Mouse (Mus musculus): Measurements from ENCODE around the gene Gpr137.
A peak's percentile ranks its signal among the peaks of the same experiment; 100 is the strongest.

The Gpr137 gene

DNA sequence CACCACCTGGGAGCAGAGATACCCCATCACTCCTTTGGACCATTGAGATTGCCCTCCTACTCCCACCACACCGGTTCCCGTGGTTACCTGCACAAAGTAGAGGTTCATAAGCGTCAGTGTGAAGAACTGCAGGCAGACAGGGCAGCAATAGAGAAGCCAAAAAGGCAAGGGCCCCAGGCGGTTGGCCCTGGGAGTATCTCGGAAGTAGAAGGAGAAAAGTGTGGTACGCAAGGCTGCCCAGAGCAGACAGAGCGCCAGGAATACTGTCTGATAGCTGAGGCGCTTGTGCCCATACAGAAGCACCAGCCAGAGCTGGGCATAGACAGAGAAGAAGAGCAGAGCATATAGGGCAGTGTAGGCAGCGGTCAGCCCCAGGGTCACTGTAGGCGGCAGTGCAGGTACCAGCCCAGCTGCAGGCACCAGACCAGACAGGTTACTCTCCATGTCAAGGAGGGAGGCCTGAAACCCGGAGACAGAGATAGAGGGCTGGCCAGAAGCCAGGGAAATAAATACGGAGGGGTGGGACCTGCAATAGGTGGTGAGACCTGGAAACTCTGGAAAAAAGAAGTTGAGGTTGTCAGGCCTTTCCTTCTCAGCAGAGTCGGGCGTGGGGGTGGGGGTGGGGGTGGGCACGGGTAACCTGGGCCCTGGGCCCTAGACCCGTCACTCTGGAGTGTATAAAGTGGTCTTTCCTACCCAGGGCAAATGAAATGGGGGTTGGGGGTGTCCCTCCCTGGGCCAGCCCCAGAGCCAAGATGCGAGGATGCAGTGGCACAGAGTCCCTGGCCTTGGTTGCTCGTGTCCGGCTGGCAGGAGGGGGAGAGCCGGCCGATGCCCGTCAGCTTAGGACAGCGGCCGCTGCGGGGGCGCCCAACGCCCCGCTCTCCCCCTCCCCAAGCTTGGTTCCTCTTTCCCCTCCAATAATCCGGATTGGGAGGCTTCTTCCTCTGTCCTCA lies 1.6 kb downstream of the Gpr137 start:
- DNase-seq: peak in 1 of 2 experiments; percentile 45

DNA sequence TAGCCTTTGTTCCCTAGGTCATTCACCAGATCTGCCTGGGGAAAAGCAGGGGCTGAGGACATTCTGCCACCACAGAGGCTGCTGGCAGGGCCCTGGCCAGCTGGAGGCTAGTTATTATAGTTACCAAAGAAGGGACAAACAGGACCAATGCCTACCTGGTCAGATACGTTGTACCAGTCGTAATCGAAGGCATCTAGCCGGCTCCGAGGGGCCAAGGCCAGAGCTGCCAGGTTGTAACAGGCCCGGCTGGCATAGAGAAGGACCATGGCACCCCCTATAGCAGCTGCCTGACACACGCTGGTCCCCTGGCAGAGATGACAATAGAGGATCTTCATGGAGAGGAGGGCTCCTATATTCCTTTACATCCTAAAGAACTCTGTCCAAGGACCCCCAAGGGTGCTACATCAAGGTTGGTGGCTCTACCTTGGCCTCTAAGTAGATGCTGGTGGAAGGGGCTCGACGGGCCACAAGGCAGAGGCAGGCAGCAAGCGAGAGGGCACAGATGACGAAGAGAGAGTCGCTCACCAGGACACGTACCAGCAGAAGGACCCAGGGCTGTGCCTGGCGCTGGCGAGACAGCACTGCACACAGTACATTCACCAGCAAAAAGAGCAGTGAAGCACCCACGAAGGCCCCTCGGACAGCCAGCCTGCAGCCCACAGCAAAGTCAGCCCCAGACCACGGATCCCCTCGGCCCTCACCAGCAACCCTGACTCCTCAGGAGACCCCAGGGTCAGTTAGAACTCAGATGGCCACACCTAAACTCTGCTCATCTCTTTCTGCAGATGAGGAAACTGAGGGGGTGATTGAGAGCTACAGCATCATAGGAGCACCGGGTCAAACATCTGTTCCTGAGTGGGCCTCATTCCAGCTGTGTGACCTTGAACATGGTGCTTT lies 2.9 kb downstream of the Gpr137 start:
- DNase-seq: no peak

DNA sequence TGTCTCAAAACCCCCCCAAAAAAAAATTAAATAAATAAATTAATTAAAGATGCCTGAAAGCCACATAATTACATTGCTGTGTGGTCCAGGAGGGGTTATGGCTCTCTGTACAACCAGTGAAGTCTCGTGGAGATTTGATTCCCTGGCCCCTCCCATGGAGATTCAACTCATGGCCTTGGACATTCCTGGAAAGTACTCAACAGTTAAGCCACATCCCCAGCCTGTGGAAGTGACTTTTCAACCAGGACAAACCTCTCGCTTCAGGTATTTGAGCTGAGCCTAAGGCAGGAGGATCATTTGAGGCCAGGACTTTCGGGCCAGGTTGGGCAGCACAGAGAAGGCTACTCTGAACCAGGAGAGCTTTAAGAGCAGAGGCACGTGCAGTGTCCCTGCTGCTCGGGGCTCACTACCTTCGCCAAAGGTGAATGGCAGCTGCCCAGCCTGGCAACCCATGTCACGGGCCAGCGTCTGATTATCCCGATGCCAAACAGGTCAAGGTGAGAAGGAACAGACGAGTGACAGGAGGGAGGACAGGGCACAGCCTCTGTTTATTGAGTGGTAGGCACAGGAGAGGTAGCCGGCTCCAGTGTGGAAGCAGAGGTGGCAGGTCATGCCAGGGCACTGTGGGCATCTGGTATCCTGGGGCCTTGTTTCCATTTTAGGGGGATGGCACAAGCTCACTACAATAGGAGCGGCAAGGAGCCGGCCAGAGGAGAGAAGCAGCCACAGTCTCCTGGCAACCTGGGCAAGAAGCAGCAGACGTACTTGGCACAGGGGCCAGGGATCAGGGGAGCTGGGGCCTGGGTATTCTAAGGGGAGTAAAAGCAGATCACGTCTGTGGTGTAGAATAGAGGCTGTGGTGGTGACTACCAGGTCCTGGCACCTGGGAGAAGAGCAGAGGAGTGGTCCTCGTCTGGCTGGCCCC lies 4.5 kb downstream of the Gpr137 start:
- DNase-seq: no peak

DNA sequence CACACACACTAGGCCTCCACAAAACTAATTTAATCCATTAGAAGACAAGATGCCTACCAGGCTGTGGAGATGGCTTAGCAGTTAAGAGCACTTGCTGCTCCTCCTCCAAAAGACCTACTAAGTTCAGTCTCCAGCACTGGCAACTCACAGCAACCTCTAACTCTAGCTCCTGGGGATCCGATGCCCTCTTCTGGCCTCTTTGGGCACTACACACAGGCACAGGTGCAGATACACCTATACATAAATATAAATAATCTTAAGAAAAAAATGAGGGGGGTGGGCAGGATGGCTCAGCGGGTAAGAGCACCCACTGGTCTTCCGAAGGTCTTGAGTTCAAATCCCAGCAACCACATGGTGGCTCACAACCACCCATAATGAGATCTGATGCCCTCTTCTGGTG lies 6.0 kb downstream of the Gpr137 start:
- no peak for DNase-seq

DNA sequence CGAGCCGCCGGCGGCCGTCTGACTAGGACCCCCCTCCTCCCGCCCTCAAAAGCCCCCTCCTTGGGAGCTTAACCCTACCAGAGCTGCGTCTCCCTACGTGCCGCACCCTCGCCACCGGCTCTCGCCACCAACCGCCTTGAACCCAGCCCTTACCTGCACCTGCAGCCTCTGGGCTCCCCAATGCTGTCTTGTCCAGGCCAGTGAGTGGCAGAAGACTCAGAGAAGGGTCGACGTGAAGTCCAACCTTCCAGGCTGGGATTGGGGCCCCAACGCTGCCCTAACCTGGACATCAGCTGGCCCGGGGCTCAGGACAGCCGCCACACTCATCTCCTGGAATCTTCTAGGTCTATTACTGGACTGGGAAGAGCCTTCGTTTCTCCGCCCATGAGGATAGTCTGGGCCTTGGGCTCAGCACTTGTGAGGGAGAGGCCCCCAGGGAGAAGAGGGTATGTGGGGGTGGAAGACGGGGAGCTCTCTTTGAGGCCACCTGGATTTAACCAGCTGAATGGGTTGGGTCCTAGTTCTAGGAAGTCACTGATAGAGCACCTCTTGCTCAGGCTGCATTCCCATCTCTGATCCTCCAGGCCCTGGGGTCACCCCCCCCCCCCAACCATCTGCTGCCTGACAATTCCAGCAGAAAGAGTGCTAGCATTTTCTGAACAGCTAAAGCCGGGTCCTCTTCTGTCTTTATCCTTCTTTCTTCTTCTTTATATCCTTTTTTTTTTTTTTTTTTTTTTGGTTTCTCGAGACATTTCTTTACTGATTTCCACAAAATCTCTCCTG lies 7.9 kb downstream of the Gpr137 start, which contains the start of gene Kcnk4:
TSS of gene Kcnk4 (minus strand) at position 321 of the 783 bp plus-strand sequence.
- DNase-seq: no peak

DNA sequence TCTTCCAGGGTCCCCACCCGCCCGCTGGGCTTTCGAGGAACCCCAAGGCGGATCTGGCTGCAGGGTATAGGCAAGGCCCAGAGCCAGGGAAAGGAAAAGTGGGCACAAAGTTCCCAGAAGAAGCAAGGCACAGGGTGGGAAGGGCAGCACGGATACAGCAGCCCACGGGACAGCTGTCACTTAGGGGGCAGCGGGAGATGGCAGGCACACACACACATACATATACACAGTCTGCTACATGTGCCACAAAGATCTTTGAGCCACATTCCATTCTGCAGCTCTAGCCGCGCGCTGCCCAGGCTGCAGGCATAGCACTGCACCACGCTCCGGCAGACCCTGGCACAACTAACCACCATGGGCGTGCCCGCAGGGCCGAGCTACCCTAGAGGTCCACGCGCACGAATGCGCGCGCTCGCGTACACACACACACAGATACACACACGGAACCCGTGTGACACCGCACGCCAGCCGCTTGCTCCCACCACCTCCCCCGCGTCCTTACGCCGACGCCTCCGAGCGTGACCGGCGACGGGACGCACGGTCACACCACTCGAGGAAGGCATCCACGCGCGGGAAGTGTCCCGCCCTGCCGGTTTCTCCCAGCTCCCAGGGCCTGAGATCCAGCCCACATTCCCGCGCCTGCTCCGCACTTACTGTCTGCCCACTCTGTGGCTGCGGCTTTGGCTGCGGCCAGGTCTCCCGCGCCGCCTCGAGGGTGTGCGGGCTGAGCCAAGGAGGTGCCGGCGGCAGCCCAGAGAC lies 8.7 kb downstream of the Gpr137 start:
- DNase-seq: no peak

DNA sequence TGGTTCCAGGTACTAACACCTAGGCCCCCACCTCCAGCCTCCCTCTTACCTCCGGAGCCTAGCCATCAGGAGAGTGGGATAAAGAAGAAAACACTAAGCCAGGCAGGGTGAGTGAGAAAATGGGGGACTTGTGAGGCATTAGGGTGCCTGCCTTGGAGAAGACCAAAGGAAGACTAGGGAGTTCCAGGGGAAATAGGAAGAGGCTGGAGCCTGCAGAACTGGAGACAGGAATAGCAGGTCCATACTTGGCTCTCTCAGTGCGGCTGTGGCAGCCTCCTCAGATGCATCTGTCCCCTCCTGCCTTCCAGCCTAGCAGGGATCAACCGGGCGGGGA lies 9.2 kb downstream of the Gpr137 start:
- no peak for DNase-seq

DNA sequence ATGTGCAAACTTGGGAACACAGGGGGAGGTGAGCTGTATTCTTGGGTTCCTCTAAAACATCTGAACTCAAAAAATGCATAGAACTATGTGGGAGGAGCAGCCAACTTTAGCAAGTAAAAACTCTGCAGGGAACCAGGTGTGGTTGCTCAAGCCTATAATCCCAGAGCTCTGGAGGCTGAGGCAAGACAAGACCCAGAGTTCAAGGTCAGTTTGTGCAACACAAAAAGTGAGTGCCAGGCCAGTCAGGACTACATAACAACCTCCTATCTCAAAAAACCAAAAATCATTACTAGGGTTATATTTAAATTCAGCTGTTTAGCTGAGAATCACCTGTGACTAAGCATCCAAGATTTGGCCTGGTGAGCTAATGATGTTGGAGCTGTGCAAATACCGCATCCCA lies 10.3 kb downstream of the Gpr137 start:
- DNase-seq: no peak

DNA sequence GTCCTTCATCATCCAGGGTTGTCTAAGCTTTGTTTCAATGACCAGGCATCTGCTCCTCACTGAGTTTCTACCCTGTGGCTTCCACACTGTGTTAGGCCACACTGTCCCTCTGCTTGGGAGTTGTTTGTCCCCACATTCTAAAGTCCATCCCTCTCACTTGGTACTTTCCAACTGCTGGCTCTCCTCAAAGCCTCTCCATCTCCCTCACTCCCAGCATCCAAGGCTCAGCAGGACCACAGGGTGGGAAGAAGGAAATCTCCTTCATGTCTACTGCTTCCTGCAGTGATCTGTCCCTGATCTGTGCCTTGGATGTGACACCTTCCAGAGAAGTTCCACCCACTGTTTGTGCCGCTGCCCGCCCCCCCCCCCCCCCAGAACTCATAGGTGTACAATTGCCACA lies 11.3 kb downstream of the Gpr137 start:
- no peak for DNase-seq

DNA sequence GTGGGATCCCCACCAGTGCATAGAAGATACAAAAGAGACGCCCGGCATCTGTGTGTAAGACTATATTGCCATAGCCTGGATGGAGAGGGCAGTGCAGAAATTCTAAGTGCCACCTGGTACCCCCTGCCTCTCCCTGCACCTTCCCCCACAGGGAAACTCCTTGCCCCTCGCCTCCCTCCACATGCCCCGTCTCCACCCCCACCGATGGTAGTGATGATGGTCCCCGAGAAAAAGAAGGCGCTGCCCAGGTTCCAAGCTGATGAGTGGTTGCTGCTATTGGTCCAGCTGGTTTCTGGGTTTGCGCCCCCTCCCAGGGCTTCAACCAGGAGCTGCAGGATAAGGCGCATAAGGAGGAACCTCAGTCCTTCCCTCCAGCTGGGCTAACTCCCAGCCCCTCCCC lies 14.2 kb downstream of the Gpr137 start:
- DNase-seq: no peak

DNA sequence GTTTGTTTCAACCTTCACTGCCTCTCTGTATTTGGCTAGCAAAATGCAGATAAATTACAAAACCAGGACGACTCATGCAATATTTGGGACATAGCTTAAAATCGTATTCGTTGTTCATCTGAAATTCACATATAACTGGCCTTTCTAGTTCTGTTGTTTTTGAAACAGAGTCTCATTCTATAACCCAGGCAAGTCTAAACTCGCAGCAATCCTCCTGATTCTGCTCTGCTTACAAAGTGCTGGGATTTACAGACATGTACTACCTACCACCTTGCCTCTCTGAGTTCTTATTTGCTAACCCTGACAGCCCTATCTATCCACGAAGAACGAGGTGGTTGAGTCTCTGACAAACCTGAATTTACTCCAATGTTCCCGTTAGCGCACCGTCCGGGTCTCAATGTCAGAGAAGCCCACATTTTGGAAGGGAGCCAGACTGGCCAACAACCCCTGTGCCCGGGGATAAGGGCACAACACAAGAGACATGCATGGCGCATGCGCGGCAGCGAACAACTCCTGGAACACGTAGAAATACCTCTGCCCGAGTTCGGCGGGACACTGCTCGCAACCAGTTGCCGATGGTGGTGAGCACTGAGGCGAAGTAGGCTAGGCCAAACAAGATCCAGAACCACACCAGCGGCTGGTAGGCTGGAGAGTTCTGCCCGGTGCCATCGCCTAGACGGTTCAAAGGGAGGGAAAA lies 15.6 kb downstream of the Gpr137 start:
- DNase-seq: no peak

DNA sequence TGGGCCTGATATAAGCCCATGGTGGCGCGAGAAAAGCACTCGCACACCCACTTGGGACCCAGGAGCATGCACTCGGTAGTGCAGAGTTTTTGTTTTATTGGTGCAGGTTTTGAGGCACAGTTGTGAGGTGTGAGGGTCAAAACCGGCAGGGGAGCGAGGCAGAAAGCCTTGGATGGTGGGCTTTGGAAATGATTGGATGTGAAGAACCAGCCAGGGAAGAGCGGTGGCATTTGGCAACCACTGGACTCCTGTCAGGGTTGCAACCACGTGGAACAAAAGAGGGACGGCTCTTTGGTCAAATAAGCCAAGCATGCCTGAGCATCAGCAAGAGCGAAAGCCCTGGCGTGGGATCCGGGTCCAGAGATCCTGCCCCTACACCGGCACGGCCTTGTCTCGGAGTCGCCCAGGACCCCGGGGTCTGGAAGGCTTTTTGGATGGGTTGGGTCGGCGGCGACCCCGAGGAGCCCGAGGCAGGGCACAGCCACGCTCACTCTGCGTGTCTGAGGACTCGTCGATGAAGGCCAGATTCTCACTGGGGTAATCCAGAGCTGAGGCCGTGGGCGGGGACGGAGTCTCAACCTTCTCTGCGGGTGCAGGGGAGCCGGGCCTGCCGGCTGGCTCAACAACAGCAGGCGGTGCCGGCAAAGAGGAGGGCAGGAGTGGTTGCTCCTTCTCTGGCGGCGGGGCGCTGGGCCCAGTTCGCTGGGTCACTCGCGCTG lies 16.5 kb downstream of the Gpr137 start:
- DNase-seq: no peak

DNA sequence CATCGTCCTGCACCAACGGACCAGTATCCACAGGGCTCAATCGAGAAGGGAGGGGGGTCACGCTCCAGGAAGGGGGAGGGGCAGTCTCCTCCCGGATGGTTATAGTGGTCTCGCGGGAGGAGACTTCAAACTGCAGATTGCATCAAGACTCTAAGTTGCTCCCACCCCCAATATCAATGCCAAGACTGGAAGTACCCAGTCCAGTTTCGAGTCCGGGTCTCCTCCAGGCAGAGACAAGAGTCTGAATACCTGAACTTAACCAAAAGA lies 17.0 kb downstream of the Gpr137 start, which contains the start of gene Catsperz:
TSS of gene Catsperz (minus strand) at position 74 of the 267 bp plus-strand sequence.
- no peak for DNase-seq

DNA sequence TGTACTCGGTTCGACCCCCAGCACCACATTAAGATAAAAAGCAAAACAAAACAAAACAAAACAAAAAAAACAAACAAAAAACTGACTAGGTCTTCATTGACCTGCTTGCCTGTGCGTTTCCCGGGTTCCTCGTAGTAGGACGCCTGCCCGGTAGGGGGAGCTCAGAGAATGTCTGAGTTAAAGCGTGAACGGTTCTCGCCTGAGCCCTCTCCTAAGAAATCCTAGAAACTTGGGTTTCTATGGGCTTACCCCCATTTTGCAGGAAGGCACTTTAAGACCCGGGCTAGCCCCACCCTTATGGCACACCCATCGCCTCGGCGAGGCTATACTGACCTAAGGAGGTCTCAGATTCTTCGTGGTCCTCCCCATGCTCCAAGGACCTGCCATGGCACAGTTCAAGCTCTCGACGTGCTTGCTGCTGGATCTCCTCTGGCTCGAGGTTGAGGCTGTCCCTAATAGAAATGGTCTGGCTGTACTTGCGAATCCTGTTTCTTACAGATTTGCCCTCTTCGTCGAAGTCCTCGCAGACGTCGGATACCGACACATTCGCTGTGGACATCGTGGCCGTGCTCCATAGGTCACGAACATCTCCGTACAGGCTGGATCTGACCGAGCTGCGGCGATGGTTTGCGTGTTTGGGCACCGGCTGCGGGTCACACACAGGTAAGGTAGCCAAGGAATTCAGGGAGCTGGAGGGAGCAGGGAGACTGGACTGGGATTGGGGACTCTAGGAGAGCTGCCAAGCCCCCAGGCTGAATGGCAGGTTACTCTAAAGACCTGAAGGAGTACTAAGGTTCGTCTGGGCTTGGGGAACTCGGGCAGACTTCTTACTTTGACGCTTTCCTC lies 17.6 kb downstream of the Gpr137 start:
- DNase-seq: peak; percentile 54 to 70

DNA sequence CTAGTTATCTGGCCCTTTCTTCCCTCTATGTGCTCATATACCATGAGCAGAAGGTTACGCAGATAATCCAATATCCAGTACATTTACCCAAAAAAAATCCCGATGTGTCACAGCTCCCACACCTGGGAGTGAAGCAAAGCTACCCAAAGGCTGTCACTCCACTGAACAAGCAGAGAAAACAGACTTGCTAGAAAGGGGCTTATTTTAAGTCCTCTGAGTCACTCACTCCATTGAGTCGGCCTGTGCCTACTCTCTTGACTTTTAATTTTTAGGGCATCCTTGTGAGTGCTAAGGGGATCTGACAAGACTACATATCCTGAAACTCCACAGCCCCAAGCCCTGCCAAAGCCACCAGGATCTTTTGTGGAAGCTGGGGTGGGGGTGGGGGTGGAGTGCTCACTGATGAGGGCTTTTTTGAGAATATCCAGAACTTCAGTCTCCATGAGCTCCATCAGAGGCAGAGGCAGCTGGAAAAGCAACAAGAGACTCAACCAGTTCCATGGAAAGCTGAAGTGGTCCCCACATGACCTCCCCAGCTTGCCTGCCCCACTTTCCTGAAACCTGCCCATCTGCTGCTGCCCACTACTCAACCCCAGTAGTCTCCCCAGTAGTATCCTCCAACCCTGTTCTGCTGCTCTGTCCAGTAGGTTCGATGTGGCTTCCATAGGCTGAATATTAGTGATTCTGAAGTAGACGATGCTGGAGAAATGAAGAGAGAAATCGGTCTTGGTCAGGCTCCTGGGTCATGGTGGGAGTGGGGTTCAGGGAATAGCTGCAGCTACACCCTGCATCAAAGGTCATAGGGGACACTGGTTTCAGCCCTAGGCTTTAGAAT lies 19.2 kb downstream of the Gpr137 start:
- no peak for DNase-seq

DNA sequence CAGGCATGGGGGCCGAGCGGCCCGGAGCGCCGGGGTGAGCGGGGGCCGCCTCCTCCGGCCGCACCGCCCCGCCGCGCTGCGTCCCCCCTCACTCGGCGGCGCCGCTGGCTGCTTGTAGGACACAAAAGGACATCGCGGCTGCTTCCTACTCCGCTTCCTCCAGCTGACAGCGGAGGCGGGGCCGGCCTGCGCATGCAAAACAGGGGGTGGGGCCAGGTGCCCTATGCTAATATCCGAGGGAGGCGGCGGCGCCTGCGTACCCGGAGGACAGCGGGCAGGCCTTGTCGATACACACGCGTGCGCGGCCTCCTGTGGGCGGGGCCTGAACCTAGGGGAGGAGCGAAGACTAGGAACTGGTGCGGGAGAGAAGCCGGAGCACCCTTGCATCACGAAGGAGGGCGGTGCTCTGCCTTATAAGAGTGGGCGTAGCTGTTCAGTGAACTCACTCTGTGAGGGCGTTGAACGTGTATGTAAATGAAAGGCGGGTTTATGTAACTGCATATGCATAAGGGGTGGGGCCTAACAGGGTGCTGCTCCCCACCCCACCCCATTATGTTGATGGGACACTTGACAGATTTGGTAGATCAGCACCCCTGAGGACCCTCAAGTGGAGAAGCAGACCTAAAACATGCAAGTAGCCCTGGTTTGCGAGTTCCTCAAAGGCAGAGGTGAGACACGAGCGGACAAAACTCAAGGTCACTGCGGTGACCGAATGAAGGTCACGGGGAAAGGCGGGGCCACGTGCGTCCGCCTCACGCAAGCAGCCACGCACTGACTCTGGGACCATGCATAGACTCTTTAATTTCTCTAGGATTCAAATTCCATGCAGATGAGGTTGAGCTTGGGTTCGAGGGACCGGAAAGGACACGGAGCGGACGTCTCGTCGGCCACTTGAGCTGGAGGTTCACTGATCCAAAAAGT lies 20.4 kb downstream of the Gpr137 start, which contains the start of gene Esrra:
TSS of gene Esrra (minus strand) at position 167 of the 921 bp plus-strand sequence.
- peak; percentile 100 for DNase-seq
